Mouse (Mus musculus): ENCODE results near the gene Apba1.

Gene Apba1

DNA sequence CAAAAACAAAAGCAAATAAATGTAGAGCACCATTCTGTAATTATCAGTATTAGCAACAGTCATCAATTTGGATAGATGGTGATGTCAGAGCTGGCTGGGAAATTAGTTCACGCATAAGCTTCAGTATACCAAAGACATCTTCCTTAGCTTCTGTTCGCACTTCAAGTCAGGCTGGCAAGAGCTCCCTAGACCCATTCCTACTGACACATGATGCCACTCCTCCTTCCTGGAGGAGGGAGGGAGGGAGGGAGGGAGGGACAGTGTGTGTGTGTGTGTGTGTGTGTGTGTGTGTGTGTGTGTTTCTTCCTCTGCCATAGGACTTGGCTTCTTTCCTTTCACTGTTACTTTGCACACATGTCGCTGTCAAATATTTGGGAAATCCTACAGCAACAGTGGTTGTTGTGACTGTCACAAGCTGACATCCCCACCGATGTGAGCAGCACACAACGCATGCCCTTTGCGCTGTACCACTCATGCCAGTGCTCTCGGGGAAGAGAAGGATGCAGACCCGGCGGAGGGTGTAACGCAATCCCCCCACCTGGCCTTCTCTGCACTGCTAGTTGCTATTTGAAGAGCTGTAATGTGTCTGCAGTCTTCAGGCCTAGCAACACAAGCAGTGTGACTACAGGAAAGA lies 237.2 kb downstream of the Apba1 start:
- no peak for TF ChIP-seq GATA4 (IDR thresholded peaks at IDR 0.05; ENCODE audit: insufficient replicate concordance, low read length)
